Mouse (Mus musculus) megakaryocyte, embryonic 14.5 days (primary cell): ENCODE results near the gene Zkscan16.

ENCODE experiments used
- FLI1 ChIP-seq: IDR thresholded peaks from 2 replicates; pipeline ENCODE4 v1.6.1; 2012; ENCODE audit warnings: low read length, inconsistent platforms, mixed read lengths
- GATA1 ChIP-seq: IDR thresholded peaks from 3 replicates; pipeline ENCODE4 v1.6.1; 2012; ENCODE audit warnings: mixed read lengths, low read length, inconsistent platforms, borderline replicate concordance

GRCm38 (mm10) chr4:58961719-58962118 is 18.3 kb downstream of the Zkscan16 start:
- no peak for TF ChIP-seq GATA1
- no peak for TF ChIP-seq FLI1
